Mouse (Mus musculus) liver, adult 2 months (tissue): ENCODE measurements around the gene Hexb. TPM values are rescaled to one million over a fixed set of nuclear protein-coding genes. Genes with fewer than 3 reads are reported as not detected.
A peak's percentile ranks its signal among the peaks of the same experiment; 100 is the strongest.

Experiments used
- DNase-seq: peaks from one replicate; pipeline ENCODE4 v3.0.0-alpha.2; 2011; ENCODE audit warnings: low read depth, low spot score; ENCODE audit errors: extremely low read depth
- H3K27ac ChIP-seq: fragments of 200-500 bp; replicated peaks from 2 replicates; pipeline ENCODE4 v1.5.1; 2012; ENCODE audit warnings: low read depth, mild to moderate bottlenecking, control low read depth, inconsistent platforms, low read length; ENCODE audit not compliant: insufficient read depth
- H3K27me3 ChIP-seq: fragments of 200-500 bp; 2 replicates; pipeline ENCODE4 v1.6.1; 2012; ENCODE audit warnings: mild to moderate bottlenecking, moderate library complexity, low read length, inconsistent platforms; ENCODE audit not compliant: control insufficient read depth, insufficient read depth
- H3K36me3 ChIP-seq: fragments of 200-500 bp; 2 replicates; pipeline ENCODE4 v1.6.1; 2012; ENCODE audit warnings: low read length, inconsistent platforms; ENCODE audit not compliant: control insufficient read depth, insufficient read depth
- H3K4me1 ChIP-seq: fragments of 200-500 bp; 2 replicates; pipeline ENCODE4 v1.6.1; 2011; ENCODE audit warnings: low read length; ENCODE audit not compliant: control insufficient read depth, insufficient read depth
- H3K4me3 ChIP-seq: fragments of 200-500 bp; 2 replicates; pipeline ENCODE4 v1.5.1; 2011; ENCODE audit warnings: low read depth, mild to moderate bottlenecking, control low read depth, low read length, moderate library complexity; ENCODE audit not compliant: insufficient read depth
- H3K79me2 ChIP-seq: fragments of 200-500 bp; 2 replicates; pipeline ENCODE4 v1.6.1; 2012; ENCODE audit warnings: inconsistent platforms, mild to moderate bottlenecking, low read length, moderate library complexity; ENCODE audit not compliant: control insufficient read depth, insufficient read depth
- H3K9ac ChIP-seq: fragments of 200-500 bp; 2 replicates; pipeline ENCODE4 v1.6.1; 2012; ENCODE audit warnings: low read depth, mild to moderate bottlenecking, control low read depth, inconsistent platforms, low read length
- CTCF ChIP-seq: fragments of 200-500 bp; IDR thresholded peaks from 2 replicates; pipeline ENCODE4 v1.5.1; 2011; ENCODE audit warnings: low read depth, low read length, control low read depth
- POLR2A ChIP-seq: fragments of 200-500 bp; IDR thresholded peaks from 2 replicates; pipeline ENCODE4 v1.6.1; 2011; ENCODE audit warnings: low read length, control low read depth; ENCODE audit not compliant: insufficient read depth; ENCODE audit errors: extremely low read depth
- WGBS: fragments of 180-500 bp; shearing (Covaris S2); methylation state at CpG from one replicate; pipeline ENCODE4 v1.1.7; 2018; 5-methylcytosine and 5-hydroxymethylcytosine counted together
- polyA plus RNA-seq: library from polyadenylated mRNA; depleted of rRNA; stranded (reverse); fragments of >200 nt; gene quantifications from 2 replicates; pipeline ENCODE4 v1.2.3, GENCODE M21; 2012
- total RNA-seq: library from RNA; depleted of rRNA; stranded (reverse); fragments of >200 nt; gene quantifications from 2 replicates; pipeline ENCODE4 v1.2.3, GENCODE M21; 2014

Gene Hexb
- total and polyA plus RNA-seq, 2 experiments = 43.1 to 48.1 TPM

- no peak overlapping the region for H3K4me3 ChIP-seq
- WGBS = 72% methylated on average over 15 of the region's 15 CpGs
- H3K9ac ChIP-seq = no peak overlapping the region
- H3K27me3 ChIP-seq = no peaks in the 10 kb centered on the region
- DNase-seq = no peak
- H3K4me1 ChIP-seq = peaks cover 4% of the 10 kb centered on the region; the same call in 1 of the 2 replicates
- TF ChIP-seq CTCF = no peak
- H3K27ac ChIP-seq = no peak overlapping the region
- H3K36me3 ChIP-seq = no peaks in the 10 kb centered on the region
- 0 out of 2 replicates have a peak, but pooled peaks cover 3% of the 10 kb centered on the region for H3K79me2 ChIP-seq
Observed at GRCm38 (mm10) chr13:97243962-97244711, 46.0 kb upstream of the Hexb start.

- Histone ChIP-seq H3K4me1 (peaks cover 4% of the 10 kb centered on the region; the same call in 1 of the 2 replicates), H3K27ac (no peak overlapping the region), H3K79me2 (0 out of 2 replicates have a peak, but pooled peaks cover 3% of the 10 kb centered on the region), H3K9ac (no peak overlapping the region), H3K4me3 (0 out of 2 replicates have a peak overlapping the region, but pooled peaks have one; percentile 9), H3K36me3 (no peaks in the 10 kb centered on the region), H3K27me3 (no peaks in the 10 kb centered on the region)
- 10% methylated on average over 6 of the region's 6 CpGs for WGBS
- TF ChIP-seq CTCF (no peak), POLR2A (no peak)
- no peak for DNase-seq
Observed at GRCm38 (mm10) chr13:97242716-97243115, 44.6 kb upstream of the Hexb start.

DNA sequence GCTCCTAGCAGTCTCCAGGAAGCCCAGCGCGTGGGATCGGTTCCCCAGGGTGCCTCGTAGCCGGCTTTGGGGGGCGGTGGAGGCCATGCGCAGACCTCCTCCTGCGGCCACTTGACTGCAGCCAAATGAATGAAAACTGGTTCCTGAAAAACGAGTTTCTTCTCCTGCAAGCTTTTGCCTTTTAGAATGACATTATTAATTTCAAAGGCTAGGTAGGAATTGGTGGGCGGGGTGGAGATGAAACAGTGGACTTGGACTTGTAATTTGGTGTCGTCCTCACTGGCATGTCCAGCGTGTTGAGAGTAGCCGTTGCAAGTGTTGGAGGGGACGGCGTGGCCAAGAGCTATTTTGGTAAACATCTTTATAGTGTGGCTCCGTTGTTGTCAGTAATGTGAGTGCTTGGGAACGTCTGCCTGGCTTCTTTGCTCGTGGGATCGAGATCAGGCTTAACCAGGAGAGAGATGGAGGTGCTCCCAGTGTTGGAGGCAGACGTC lies 43.7 kb upstream of the Hexb start:
- DNase-seq = peak; percentile 45
- 0 out of 2 replicates have a peak, but pooled peaks cover 3% of the 10 kb centered on the region for H3K79me2 ChIP-seq
- TF ChIP-seq CTCF = no peak
- no peak for TF ChIP-seq POLR2A
- 0 out of 2 replicates have a peak overlapping the region, but pooled peaks have one; percentile 69 for H3K27ac ChIP-seq
- H3K27me3 ChIP-seq = no peaks in the 10 kb centered on the region
- peak overlapping the region; percentile 87 for H3K4me3 ChIP-seq
- no peaks in the 10 kb centered on the region for H3K36me3 ChIP-seq
- peaks cover 4% of the 10 kb centered on the region; the same call in 1 of the 2 replicates for H3K4me1 ChIP-seq
- H3K9ac ChIP-seq = peak overlapping the region; percentile 91
- under 1% methylated on average over 20 of the region's 20 CpGs for WGBS

GRCm38 (mm10) chr13:97240965-97241786 lies 43.0 kb upstream of the Hexb start, which contains the start of gene Enc1:
Enc1 (plus strand) TSS chr13:97241105.
- Histone ChIP-seq H3K4me3 (peak within 1 kb of the TSS; percentile 87), H3K79me2 (0 out of 2 replicates have a peak, but pooled peaks cover 3% of the 10 kb centered on the region), H3K27me3 (no peaks in the 10 kb centered on the region), H3K4me1 (peaks cover 4% of the 10 kb centered on the region; the same call in 1 of the 2 replicates), H3K36me3 (no peaks in the 10 kb centered on the region), H3K9ac (peak within 1 kb of the TSS; percentile 91), H3K27ac (peak within 1 kb of the TSS; percentile 69)
- TF ChIP-seq CTCF (peak; percentile 75), POLR2A (peak; percentile 49; the same call in 1 of the 2 replicates)
- peak; percentile 67 for DNase-seq
- under 1% methylated on average over 86 of the region's 89 CpGs for WGBS

GRCm38 (mm10) chr13:97240279-97240964 lies 42.3 kb upstream of the Hexb start:
- H3K79me2 ChIP-seq = no peaks in the 10 kb centered on the region
- no peaks in the 10 kb centered on the region for H3K36me3 ChIP-seq
- H3K27me3 ChIP-seq = no peaks in the 10 kb centered on the region
- peak; percentile 32 for TF ChIP-seq CTCF
- no peak for TF ChIP-seq POLR2A
- H3K4me1 ChIP-seq = peaks cover 4% of the 10 kb centered on the region; the same call in 1 of the 2 replicates
- H3K27ac ChIP-seq = peak overlapping the region; percentile 52
- H3K9ac ChIP-seq = peak overlapping the region; percentile 91
- H3K4me3 ChIP-seq = peak overlapping the region; percentile 87
- under 1% methylated on average over 34 of the region's 36 CpGs for WGBS
- peak; percentile 46 for DNase-seq
